Mouse (Mus musculus) CD4-positive, CD25-positive, alpha-beta regulatory T cell, adult 2 months (primary cell): ENCODE results near the gene Sox14.

ENCODE experiments used
- DNase-seq: peaks from one replicate; pipeline ENCODE4 v3.0.0-alpha.2; 2012; ENCODE audit warnings: low read depth, low spot score

Gene Sox14

DNA sequence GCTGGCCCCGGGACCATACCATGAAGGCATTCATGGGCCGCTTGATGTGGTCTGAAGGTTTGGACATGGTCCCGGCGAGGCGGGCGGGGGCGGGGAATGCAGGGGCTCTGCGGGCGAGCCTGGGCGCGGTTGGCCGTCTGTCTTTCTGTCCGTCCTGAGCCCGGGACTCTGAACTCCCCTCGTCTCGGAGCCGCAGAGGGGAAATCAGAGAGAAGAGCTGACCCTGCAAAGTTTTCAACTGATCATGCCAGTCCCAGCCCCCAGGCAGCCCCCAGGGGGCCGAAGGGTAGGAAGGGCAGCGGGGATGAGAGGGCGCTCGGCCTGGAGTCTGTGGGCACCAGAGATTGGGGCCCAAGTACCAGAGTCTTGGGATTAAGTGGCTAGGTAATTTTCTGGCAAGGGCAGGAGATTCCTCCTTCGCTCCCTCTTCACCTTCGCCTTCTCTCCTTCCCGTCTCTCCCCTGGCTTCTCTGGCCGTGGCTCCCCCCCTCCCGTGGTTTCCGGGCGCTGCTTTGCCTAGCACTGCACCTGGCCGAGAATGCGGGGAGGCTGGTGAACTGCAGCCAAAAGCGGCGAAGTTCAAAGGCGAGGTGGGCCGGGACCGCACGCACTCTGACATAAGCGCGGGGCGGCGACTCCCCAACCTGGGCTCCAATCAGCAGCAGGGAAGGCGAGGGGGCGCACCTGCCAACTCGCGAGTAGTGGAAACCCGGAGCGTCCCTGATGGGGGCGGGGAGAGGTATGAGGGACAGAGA lies at the start of gene Sox14:
Sox14 (minus strand) TSS at position 553 of the 755 bp plus-strand sequence.
- no peak for DNase-seq

DNA sequence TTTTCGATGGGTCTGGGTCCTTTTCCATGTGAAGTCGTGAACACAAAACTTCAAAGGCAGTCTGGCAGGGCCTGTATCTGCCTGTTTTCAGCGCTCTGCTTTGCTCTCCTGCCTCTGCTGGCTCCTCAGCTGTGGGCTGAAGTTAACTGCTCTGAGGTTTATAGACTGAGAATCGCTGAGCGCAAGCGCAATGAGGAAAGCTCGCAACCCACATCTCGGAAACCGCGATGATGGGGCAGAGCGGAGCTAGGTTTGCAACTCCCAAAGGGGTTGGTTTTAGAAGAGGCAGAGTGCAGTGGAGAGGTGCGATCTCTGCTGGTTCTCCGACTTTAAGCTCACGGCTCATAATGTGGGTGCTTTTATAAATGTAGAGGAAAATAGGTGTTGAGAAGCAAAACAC lies 3.3 kb upstream of the Sox14 start:
- no peak for DNase-seq

DNA sequence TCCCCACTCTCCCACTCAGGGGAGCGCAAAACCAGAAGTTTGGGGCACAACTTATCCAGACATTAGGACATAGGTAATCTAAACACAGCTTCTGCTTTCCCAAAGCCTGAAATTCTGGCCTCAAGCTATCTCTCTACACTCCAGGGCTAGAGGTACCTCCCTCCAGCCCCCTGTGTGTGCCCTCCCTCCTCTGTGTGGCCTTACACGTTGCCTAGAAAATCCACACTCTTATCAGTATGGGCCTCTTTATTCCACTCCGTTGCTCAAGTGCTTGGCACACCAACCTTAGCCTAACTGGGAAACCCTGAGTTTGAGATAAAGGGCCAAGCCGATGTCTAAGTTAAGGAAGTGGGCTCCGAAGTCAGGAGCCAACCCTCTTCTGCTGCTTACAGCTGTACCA lies 2.6 kb upstream of the Sox14 start:
- no peak for DNase-seq

DNA sequence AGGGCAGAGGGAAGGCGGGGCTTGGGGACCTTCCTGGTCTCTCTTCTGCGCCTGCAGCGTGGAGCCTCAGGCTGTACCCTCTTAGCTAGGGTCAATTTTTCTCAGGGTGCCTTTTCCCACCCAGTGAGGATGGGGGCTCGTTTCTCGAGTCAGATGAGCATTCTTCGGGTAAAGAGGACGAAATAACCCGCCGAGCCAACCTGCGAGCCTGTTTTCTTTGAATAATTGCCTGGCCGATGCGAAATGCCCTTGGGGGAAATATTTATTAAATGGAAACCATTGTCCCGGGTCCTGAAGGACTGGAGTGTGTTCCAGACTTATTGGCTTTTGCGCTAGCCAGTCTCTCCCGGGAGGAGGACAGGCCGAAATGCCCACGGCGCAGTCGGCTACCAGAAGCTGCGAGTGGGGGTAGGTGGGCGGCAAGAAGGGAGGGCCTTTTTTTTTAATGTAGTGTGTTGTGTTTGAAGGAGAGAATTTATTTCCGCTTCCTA lies 1.1 kb upstream of the Sox14 start:
- no peak for DNase-seq

DNA sequence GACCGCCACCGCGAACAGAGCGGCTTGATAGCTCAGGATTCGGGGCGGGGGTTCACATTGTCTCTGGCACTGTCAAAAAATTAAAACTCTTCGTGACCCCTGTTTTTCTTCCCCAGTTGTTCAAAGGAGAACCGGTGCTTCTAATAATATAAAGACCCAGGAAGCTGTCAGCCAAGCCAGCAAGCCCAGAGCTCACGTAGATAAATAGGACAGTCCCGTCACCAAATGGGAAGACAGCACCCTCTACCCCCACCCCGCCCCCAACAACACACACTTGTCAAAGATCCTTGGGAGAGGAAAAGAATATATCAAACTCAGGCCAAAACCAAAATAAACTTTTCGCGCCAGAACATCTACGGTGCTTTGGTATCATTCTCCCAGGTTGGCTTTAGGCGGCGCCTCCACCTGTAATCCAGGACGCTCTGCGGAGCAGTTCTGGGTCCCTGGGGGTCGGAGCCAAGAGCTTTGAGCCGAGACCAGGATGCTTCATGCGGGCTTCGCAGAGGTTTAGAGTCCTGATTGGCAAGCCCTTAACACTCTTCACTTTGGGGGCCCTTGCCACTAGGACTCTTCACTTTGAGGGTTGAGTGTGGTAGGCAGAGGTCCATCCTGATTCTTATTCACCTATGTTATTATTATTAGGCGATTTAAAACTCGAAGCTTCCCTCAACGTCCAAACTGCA lies 544 bp upstream of the Sox14 start:
- DNase-seq = no peak

DNA sequence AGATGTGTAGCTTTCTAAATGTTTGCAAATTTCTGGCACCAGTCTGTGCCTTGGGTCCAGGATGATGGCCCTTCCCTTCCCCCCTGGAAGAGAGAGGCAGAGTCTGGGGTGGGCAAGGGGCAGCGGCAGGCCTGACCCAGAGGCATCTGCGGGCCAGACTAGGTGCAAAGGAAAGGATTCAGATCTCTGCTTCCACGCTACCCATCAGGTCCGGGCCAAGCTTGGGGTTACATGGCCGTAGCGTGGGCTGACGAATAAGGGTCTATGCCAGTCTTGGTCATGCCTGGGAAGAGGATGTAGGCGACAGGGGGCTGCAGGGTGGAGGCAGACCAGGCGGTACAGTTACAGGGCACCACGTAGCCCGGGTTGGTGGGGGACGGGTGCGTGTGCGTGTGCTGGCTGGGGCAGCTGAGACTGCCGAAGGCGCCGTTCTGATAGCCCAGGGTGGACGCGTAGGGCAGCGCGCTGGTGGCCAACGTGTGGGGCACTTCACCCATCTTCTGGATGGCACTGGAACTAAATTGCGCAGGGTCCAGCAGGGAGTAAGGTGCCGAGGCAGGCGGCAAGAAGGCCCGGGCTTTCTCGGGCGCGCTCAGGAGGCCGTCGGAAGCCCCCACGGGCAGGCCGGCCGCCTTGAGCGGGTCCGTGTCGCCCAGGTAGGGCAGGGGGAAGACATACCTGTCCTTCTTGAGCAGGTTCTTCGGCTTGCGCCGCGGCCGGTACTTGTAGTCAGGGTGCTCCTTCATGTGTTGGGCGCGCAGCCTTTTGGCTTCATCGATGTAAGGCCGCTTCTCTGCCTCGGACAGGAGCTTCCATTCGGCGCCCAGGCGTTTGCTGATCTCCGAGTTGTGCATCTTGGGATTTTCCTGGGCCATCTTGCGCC lies 994 bp downstream of the Sox14 start:
- DNase-seq = no peak

DNA sequence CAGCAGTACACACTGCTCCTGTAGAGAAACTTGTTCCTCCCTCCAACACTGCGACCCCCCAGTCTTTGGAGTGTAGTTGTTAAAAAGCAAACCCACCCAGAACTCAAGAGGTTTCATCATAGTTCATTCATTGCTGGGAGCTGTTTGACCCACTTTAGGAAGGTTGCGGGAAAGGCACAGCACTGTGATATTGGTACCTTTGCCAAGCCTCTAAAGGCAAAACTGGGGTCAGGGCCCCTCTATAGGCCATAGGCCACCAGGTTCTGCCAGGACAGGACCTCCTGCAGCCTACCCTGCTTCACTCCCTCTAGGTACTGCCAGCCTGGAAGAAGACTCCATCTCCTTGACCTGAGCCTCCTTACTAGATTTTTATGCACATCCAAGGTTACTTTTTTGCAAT lies 2.2 kb downstream of the Sox14 start:
- no peak for DNase-seq

DNA sequence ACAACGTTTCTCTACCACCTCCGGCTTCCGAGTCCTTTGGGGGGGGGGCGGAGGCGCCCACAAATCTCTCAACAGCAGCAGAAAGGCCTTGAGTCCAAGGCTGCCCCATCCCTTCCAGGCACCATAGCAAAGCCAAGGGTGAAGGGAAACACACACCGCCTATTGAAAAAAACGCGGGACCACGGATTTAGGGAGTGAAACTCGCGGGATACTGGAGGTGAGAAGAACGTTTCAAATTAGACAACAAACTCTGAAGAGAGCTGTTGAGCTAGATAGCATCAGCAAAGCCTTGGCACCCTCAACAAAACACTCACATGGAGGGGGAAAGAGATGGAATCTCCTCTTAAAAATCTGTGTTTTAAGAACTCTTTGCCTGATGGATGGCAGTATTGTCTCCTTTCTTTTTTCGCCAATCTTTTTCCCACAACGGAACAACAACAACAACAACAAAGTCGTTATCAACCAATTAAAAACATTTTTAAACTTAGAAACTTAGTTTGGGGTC lies 2.8 kb downstream of the Sox14 start:
- no peak for DNase-seq

DNA sequence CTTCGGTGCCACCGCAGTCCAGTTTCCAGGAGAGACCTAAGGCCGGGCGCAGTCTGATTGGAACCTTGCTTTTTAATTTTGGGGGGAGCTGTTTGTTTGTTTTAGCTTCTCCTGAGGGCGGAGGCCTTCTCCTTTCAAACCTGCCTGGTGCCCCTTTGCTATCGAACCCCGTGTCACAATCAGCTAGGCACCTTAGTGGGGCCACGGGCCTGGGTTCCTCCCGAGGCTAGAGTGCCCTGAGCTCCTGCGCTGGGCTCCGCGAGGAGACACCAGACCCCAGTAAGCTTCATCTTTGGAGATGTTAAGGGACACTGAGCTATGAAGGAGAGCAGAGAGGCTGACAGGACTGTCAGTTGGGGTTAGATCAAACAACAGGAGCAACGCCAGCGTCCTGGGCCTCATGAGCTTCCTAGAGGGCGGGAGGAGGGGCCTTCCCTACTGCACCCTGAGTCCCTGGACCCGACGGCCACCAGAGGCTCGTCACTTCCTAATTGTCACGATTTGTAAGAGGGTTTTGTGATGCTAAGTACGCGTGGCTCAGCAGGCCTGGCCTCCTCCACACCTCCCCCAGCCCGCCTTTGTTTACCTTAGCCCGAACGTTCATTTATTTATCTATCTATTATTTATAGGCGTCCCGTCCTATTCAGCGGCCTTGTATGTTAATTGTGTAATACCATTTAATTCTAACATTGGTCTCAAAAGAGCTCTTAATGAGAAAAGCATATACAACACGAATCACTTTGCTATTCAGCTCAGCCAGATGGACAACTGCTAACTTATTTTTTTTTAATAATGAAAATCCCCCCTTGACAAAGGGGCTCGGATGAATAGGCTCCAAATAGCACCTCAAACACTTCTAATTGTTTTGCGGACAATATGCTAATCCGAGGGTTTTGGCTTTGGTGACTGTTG lies 3.5 kb downstream of the Sox14 start:
- no peak for DNase-seq

DNA sequence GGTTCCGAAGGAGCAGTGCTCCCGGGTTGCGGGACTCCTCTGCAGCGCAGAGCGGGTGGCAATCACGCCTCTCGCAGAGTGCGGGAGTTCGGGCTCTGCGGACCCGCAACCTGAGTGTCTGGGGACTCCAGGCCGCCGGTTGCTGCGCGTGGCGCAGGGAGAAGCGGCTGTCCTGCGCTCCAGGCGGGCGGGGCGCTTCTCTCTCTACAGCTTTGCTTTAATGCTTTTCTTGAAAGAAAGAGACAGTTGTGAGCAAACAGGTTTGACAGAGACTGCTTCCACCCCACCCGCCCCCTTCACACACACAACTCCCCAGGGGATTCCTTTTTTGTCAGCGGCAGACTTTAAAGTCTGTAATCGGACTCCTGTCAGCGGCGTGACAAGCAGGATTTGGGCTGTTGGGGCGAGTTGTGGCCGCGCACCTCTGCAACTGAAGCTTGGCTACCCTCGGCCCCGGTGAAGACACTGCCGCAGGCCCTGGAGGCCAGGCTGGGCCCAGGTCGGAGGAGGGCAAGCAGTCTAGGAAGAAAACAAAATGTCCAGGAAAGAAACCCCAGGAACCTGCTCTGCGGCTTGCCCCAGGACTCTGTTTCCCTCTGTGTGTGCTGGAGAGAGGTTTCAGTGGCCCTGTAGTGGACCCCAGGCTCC lies 4.3 kb downstream of the Sox14 start:
- no peak for DNase-seq

DNA sequence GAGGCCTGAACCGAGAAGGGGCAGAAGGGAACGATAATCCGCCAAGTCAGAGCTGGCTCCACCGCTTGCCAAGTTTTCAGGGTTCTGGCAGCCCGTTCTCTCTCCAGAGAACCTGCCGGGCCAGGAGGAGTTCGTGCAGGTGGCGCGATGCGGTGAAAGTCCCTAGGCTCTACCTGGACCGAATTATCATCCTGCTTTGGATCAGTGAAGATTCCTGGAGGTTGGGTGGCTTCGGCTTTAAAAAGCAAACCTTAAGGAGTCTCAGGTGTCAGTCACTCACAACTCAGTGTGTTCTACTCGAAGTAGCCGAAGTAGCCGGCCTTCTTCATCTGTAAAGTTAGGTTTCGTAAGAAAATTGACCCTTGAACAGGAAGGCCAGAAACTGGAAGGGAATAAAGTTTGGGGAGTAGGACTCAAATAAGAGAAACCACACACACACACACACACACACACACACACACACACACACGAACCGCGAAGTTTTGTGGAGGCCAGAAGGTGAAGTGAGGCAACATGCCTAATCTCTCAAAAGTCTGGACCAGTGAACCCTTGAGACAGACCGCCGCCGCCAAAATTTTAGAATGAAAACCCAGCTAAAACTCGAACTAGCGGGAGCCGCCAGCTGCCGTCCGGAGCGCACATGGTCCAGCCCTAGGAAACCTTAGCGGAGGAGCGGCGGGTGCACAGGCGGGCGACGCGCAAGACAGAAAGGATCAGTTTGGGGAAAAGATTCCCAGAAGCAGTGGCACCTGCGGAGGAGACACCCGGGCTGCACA lies 5.0 kb downstream of the Sox14 start:
- no peak for DNase-seq

DNA sequence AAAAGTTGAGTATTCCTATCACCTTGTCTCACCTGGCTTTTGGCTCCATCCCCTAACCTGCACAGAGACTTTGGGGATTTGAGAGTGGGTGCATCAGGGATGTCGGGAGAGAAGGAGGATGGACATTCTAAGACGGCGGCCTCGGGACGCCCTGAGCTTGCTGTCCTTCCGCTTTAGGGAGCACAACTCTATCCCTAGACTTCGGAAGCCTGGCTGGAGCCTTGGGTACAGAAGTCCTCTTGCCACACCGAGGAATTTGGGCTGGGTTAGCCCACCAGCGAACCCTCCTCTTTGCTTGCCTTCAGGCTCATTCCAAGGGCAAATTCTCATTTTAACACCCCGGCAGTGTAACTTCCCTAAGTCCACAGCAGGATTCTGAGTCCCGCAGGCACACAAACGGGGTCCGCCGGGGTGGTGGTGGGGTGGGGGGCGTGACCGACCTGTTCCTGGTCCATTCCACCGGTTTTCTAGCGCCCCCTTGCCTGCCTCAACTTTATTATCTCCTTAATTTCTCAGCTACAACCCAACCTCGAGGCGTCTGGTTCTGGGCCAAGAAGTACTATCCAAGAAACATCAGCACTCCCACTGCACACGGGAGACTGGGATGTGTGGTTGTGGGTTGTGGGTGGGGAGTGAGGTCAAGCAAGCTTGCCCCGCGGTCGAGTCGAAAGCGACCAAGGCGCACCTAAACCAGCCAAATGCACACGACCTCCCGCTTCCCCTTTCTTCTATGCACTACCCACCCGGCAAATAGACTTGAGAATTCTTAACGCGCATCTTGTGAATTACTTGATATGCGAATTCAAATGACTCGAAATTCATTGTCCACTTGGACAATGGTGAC lies 5.8 kb downstream of the Sox14 start:
- DNase-seq = no peak

DNA sequence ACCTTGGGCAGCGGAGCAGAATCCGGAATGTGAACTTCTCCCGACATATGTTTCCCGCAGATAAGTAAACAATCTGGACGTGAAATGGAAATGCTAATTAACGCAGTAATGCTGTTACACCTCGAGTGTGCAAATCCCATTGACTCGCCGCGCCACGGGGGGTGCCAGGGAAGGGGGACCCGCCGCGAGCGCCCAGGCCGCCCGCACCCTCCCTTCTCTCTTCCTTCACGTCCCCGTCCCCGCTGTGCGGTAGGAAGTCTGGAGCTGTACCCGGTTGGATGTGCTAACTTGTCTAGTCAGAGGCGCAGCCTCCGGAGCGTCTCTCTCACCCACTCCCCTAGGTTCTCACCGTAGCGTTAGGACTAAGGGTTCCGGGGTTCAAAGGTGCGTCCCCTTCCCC lies 6.7 kb downstream of the Sox14 start:
- no peak for DNase-seq

DNA sequence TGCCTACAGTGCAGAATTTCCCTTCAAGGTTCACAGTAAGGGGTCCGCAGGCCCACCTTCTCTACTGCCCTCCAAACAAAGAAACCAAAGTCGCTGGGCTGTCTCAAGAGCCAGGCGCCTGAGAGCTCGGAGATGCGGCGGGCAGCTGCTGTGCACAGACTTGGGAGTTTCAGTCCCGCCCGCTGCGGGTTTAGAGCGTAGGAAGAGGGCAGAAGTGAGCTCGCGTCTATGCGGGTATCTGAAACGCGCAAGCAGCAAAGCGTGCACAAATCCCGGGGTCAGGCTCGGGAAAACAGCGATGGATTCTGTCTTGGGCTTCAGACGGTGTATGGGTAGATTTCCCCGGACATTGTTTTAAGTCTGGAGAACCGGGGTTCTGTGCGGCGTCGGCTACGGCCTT lies 7.4 kb downstream of the Sox14 start:
- DNase-seq = no peak

DNA sequence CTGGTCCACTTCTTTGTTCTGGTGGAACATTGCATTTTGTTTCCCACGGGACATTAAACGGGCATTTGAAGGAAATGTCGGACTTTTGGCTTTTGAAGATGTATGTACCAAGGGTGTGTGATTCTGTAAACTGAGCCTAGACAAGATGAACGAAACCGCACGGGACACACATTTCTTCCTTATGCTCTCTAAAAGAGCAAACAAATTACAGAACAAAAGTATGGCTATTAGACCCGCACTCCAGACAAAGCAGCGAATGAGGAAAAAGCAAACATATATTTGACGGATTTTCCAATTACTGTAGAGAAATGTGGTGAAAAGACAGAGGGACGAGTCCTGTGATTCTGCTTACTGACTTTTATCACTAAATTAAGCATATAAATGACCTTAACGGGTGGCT lies 7.9 kb downstream of the Sox14 start:
- no peak for DNase-seq

DNA sequence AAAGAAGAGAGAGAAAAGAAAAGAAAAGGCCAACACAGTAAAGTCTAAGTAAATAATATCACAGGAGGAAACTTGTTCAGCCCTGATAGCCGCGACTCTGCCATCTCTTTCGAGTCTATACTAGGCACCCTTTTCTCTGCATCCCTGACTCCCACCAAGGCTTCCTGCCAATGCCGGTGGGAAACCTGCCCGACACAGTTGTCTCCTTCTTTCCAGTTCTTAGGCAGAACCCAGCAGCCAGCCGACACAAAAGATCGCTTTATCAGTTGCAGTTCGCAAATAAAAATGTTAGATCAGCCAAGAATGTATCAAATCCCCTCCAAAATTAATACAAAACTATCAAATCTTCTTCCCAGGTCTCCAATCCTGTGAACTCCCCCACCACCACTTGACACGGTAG lies 13.0 kb downstream of the Sox14 start:
- no peak for DNase-seq

DNA sequence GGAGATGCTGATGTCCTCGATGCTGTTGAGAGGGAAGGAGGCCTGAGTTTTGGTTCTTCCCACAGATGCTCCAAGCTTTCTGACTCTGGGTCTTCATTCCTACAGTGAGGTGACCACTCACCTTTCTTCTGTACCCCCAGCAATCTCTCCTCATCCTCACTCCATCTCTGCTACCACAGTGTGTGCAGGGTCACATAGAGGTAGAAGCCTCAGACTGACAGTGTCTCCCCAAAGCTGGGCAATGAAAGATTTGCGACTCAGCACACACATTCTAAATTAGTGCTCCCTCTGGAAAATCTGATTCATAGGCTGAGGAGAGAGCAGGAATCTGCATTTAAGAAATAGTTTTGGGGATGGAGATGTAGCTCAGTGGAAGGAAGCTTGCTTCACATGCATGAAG lies 21.5 kb downstream of the Sox14 start:
- no peak for DNase-seq

DNA sequence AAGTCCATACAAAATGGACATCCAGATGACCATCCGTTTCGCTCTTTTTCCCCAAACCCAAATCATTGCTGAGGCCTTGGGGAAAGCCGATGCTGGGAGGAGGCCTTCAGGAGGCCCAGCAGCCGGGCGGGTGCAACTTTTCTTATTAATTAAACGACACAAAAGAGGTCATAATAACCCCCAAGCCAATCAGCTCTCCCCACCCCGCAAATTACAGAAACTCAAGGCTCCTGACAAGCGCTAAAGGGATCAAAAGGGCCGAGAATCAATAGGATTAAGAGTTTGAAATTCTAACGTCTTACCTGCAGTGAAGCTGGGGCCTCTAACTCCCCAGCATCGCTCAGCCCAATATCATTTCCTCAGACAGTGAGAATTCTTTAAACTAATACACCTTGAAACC lies 22.6 kb downstream of the Sox14 start:
- DNase-seq = no peak

DNA sequence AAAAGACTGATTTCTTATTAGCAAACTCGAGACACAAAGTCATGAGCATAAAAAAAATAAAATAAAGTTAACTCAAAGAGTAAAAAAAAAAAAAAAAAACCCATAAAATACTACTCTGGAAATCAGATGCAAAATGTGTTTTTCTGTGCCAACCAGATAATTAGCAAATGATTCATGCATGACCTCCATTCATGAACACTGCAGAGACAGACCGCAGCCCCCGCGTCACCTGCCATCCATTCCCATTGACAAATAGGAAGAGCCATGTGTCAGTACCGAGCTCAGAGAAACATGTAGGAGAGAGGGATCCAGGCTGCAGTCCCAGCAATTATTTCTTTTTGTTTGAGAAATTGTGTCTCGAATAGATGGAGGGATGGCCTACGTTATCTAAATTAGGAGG lies 25.6 kb downstream of the Sox14 start:
- no peak for DNase-seq
